Mouse (Mus musculus) G1E (cell line): ENCODE data around the gene Slbp. TPM values are rescaled to one million over a fixed set of nuclear protein-coding genes. Genes with fewer than 3 reads are reported as not detected.

ENCODE experiments used
- ATAC-seq: 2 replicates; pipeline ENCODE4 v1.8.0; 2016; ENCODE audit warnings: mild to moderate bottlenecking; ENCODE audit not compliant: insufficient number of reproducible peaks, poor library complexity, low FRiP score, severe bottlenecking; ENCODE audit errors: extremely low read depth
- DNase-seq: peaks from one replicate; pipeline ENCODE4 v3.0.0; 2012; ENCODE audit warnings: low spot score
- H3K27me3 ChIP-seq: 2 replicates; pipeline ENCODE4 v1.6.1; 2012; ENCODE audit warnings: mild to moderate bottlenecking, low read length, inconsistent platforms; ENCODE audit not compliant: insufficient read depth
- H3K36me3 ChIP-seq: replicated peaks from 2 replicates; pipeline ENCODE3; 2012; ENCODE audit warnings: mild to moderate bottlenecking, inconsistent platforms
- H3K4me1 ChIP-seq: 2 replicates; pipeline ENCODE4 v1.6.1; 2012; ENCODE audit warnings: low read depth, low read length, inconsistent platforms, mixed read lengths; ENCODE audit not compliant: insufficient read depth
- H3K4me3 ChIP-seq: 2 replicates; pipeline ENCODE4 v1.5.1; 2012; ENCODE audit warnings: low read depth, mild to moderate bottlenecking, inconsistent platforms, low read length, moderate library complexity, mixed read lengths
- H3K9me3 ChIP-seq: replicated peaks from 2 replicates; pipeline ENCODE4 v1.6.1; 2012; ENCODE audit warnings: inconsistent platforms
- CTCF ChIP-seq: IDR thresholded peaks from 2 replicates; pipeline ENCODE4 v1.5.1; 2012; ENCODE audit warnings: low read depth, low read length, inconsistent platforms, mixed read lengths
- GATA1 ChIP-seq: IDR thresholded peaks from 2 replicates; pipeline ENCODE4 v1.6.1; 2012; ENCODE audit warnings: borderline replicate concordance, low read length, inconsistent platforms, mixed read lengths
- GATA2 ChIP-seq: IDR thresholded peaks from 2 replicates; pipeline ENCODE4 v1.6.1; 2012; ENCODE audit warnings: low read depth, low read length, inconsistent platforms, borderline replicate concordance
- POLR2AphosphoS5 ChIP-seq: IDR thresholded peaks from 2 replicates; pipeline ENCODE4 v1.6.1; 2012; ENCODE audit warnings: low read depth, low read length, inconsistent platforms; ENCODE audit not compliant: insufficient replicate concordance
- TAL1 ChIP-seq: conservative IDR thresholded peaks from 2 replicates; pipeline ENCODE4 v1.6.1; 2012; ENCODE audit warnings: low read depth, low read length, inconsistent platforms, mixed read lengths
- polyA plus RNA-seq: library from polyadenylated mRNA; stranded (reverse); fragments of >175 nt; gene quantifications from 2 replicates; pipeline ENCODE4 v1.2.3, GENCODE M21; 2012
- total RNA-seq, 2 experiments: library from RNA; stranded (forward) in 1 of 2; stranded (reverse) in 1 of 2; fragments of 200-1000 nt in 1 of 2; fragments of >200 nt in 1 of 2; fragmentation: Nextera tagmentation in 1 of 2; gene quantifications; 2 replicates each; pipeline ENCODE4 v1.2.3; 2014 to 2017

Slbp gene
- total and polyA plus RNA-seq, 3 experiments: 174 to 386 (median 174) TPM

DNA sequence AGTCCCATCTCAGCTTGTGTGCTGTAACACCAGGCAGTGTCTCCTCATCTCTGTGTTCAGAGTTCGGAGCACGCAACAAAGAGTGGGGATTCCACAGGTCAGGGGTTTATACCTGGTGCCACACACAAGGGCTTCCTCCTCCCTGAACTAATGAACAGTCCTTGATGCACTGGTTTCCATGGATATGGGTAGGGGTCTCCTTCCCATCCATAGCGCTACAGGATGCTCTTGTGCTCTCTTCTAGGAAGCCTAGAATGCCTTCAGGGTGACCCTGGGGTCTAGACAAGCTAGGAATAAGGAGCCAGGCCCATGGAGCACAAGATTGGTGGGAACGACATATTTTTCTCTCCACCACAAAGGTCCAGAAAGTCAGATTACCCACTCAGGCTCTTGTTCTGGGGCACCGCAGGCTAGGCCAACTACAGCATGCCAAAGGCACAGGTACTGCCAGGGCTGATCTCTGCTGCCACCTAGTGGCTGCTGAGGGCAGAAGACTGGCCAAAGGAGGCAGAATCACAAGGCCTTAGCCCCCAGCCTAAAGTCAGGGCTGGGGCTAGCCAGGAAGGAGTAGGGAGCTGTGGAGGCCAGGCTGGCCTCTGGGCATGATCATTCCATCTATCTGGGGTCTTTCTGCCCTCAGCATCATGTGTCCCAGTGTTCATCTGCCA, 63.0 kb downstream of the Slbp start:
- ATAC-seq (no peak; the same call in 1 of the 2 replicates), DNase-seq (peak; percentile 66)
- Histone ChIP-seq H3K4me3 (no peak overlapping the region), H3K36me3 (no peaks in the 10 kb centered on the region), H3K9me3 (no peaks in the 10 kb centered on the region), H3K27me3 (peaks cover 37% of the 10 kb centered on the region), H3K4me1 (no peaks in the 10 kb centered on the region)
- peak; percentile 92 for TF ChIP-seq CTCF
- no peak for TF ChIP-seq POLR2AphosphoS5
- TF ChIP-seq GATA1: no peak

- H3K9me3 ChIP-seq: no peaks in the 10 kb centered on the region
- no peak for DNase-seq
- TF ChIP-seq CTCF (no peak), GATA1 (no peak), GATA2 (no peak), TAL1 (no peak), POLR2AphosphoS5 (no peak)
- no peak for ATAC-seq
- no peaks in the 10 kb centered on the region for H3K4me1 ChIP-seq
- H3K27me3 ChIP-seq: peaks cover 44% of the 10 kb centered on the region
- H3K4me3 ChIP-seq: no peak overlapping the region
- no peaks in the 10 kb centered on the region for H3K36me3 ChIP-seq
These were observed 64.3 kb downstream of the Slbp start for GRCm38 (mm10) chr5:33588066-33588465.

DNA sequence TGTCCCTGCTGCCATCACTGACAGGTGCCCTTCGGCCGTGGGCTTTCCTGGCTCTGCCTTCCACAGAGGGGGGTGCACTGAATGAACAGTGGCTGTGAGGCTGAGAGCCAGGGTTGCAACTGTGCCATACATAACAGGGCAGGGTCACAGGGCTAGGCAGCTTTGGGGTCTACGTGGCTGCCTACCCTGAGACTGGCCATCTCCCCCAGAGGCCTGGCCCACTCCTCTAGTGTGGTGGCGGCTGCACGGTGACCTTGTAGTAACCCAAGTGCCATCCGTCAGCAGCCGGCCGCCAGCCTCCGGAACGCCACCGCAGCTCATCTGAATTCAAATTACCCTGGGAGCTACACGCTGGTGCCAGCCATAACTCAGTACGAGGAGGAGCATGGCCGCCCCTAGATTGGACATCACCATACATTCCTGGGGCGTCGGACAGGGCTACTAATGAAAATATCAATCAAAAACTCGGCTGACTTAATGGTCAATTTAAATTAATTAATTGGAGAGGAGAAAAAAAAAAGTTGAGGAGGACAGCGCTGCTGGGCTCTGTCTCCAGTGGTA, 64.8 kb downstream of the Slbp start:
- Histone ChIP-seq H3K27me3 (peaks cover 44% of the 10 kb centered on the region), H3K4me3 (no peak overlapping the region), H3K36me3 (no peaks in the 10 kb centered on the region), H3K4me1 (no peaks in the 10 kb centered on the region), H3K9me3 (no peaks in the 10 kb centered on the region)
- no peak for DNase-seq
- ATAC-seq: no peak
- TF ChIP-seq CTCF (no peak), TAL1 (no peak), GATA1 (no peak), POLR2AphosphoS5 (no peak), GATA2 (no peak)

Other genes with a start within 250 kb of the Slbp start
- gene Nkx1-1, start 218.6 kb downstream of the Slbp start, total RNA-seq (2014; fragmentation: Nextera tagmentation): not detected in 2 replicates
- 0.11 TPM in 1 of 2 replicates, not detected in the other for gene Nkx1-1, start 218.6 kb downstream of the Slbp start, total RNA-seq (2017)
- gene Nkx1-1, start 218.6 kb downstream of the Slbp start, polyA plus RNA-seq: not detected in 2 replicates
- gene Fam53a, start 22.9 kb downstream of the Slbp start, total RNA-seq (2014; fragmentation: Nextera tagmentation): 25.4 and 30.8 TPM in 2 replicates
- 30.4 and 30.6 TPM in 2 replicates for gene Fam53a, start 22.9 kb downstream of the Slbp start, total RNA-seq (2017)
- 84.5 and 102 TPM in 2 replicates for gene Fam53a, start 22.9 kb downstream of the Slbp start, polyA plus RNA-seq
- gene Gm9903, start 22.6 kb downstream of the Slbp start, total RNA-seq (2014; fragmentation: Nextera tagmentation): 2.8 and 2.9 TPM in 2 replicates
- gene Gm9903, start 22.6 kb downstream of the Slbp start, total RNA-seq (2017): 0.66 and 0.70 TPM in 2 replicates
- gene Gm9903, start 22.6 kb downstream of the Slbp start, polyA plus RNA-seq: 0.06 TPM in 1 of 2 replicates, not detected in the other
- 112 and 119 TPM in 2 replicates for gene Tacc3, start 5.6 kb upstream of the Slbp start, total RNA-seq (2014; fragmentation: Nextera tagmentation)
- gene Tacc3, start 5.6 kb upstream of the Slbp start, total RNA-seq (2017): 150 and 155 TPM in 2 replicates
- gene Tacc3, start 5.6 kb upstream of the Slbp start, polyA plus RNA-seq: 81.8 and 94.2 TPM in 2 replicates
- gene Tmem129, start 5.8 kb upstream of the Slbp start, total RNA-seq (2014; fragmentation: Nextera tagmentation): 20.7 and 22.3 TPM in 2 replicates
- 29.2 and 30.0 TPM in 2 replicates for gene Tmem129, start 5.8 kb upstream of the Slbp start, total RNA-seq (2017)
- gene Tmem129, start 5.8 kb upstream of the Slbp start, polyA plus RNA-seq: 12.9 and 13.7 TPM in 2 replicates
- gene Fgfr3, start 69.1 kb upstream of the Slbp start, total RNA-seq (2014; fragmentation: Nextera tagmentation): not detected in 2 replicates
- gene Fgfr3, start 69.1 kb upstream of the Slbp start, total RNA-seq (2017): 0.12 and 0.22 TPM in 2 replicates
- 0.03 TPM in 1 of 2 replicates, not detected in the other for gene Fgfr3, start 69.1 kb upstream of the Slbp start, polyA plus RNA-seq
- gene Letm1, start 130.2 kb upstream of the Slbp start, total RNA-seq (2014; fragmentation: Nextera tagmentation): 20.8 and 21.6 TPM in 2 replicates
- 11.8 and 14.6 TPM in 2 replicates for gene Letm1, start 130.2 kb upstream of the Slbp start, total RNA-seq (2017)
- gene Letm1, start 130.2 kb upstream of the Slbp start, polyA plus RNA-seq: 25.4 and 28.6 TPM in 2 replicates
- 99.6 and 110 TPM in 2 replicates for gene Nsd2, start 168.2 kb upstream of the Slbp start, total RNA-seq (2014; fragmentation: Nextera tagmentation)
- 75.6 and 129 TPM in 2 replicates for gene Nsd2, start 168.2 kb upstream of the Slbp start, total RNA-seq (2017)
- gene Nsd2, start 168.2 kb upstream of the Slbp start, polyA plus RNA-seq: 14.3 and 15.5 TPM in 2 replicates